7 mouse cellular contexts compared by ENCODE assay signal in the genomic region with DNA sequence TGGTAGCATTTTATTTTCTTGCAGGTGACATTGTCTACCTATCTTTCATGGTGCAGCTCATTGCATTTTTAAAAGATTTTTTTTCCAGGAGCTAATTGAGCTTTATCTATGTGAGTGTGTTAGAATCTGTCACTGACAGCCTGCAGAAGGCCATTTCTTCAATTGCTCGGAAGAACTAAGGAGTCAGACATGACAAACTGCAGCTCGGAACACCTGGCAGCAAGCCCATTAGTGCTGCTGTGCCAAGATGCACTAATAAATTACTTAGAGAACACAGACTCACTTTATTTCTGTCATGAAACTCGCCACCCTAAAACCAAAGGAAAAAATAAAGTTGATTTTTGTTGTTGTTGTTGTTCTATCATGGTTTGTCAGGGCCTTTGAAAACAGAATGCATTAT.
A peak's percentile ranks its signal among the peaks of the same experiment; 100 is the strongest.
DNase-seq lines count a peak whose midpoint lies in the region; ATAC-seq lines count a peak whose summit lies in the region.

No protein-coding gene starts in this region.

- DNase-seq in layer of hippocampus, adult 11-12 months (ENCODE audit: low spot score): peak; percentile 12
- DNase-seq in layer of hippocampus, adult 9-10 months (ENCODE audit: low spot score): no peak
- peak; percentile 87 for DNase-seq in adipocyte (ENCODE audit: low spot score)
- DNase-seq in brain, adult 2 months (ENCODE audit: low read depth, low spot score): peak; percentile 44
- peak; percentile 82 to 87 for DNase-seq in kidney, postnatal 25 days
- peak; percentile 16 for DNase-seq in urinary bladder, postnatal 25 days (ENCODE audit: low spot score)

- no peak for ATAC-seq in CD4-positive, CD25-positive, alpha-beta regulatory T cell, adult 4 months
